Mouse (Mus musculus) heart, adult 2 months (tissue): ENCODE results near the gene Uevld. TPM values are rescaled to one million over a fixed set of nuclear protein-coding genes. Genes with fewer than 3 reads are reported as not detected.

Source experiments
- DNase-seq, 2 experiments: peaks; one replicate each; pipeline ENCODE4 v3.0.0; 2021
- H3K27ac ChIP-seq: fragments of 200-600 bp; 2 replicates; pipeline ENCODE4 v1.8.1; 2022
- H3K27me3 ChIP-seq: fragments of 200-500 bp; 2 replicates; pipeline ENCODE4 v1.6.1; 2012; ENCODE audit warnings: mild to moderate bottlenecking, low read length, inconsistent platforms, mixed read lengths; ENCODE audit not compliant: control insufficient read depth, insufficient read depth
- H3K36me3 ChIP-seq: fragments of 200-500 bp; 2 replicates; pipeline ENCODE4 v1.6.1; 2012; ENCODE audit warnings: low read length, inconsistent platforms; ENCODE audit not compliant: control insufficient read depth, insufficient read depth
- H3K4me1 ChIP-seq: fragments of 200-500 bp; 2 replicates; pipeline ENCODE4 v1.6.1; 2011; ENCODE audit warnings: low read length; ENCODE audit not compliant: control insufficient read depth, insufficient read depth
- H3K4me3 ChIP-seq: fragments of 200-600 bp; 2 replicates; pipeline ENCODE4 v1.8.1; 2022
- H3K79me2 ChIP-seq: fragments of 200-500 bp; replicated peaks from 2 replicates; pipeline ENCODE4 v1.6.1; 2012; ENCODE audit warnings: mild to moderate bottlenecking, inconsistent platforms, low read length, moderate library complexity, mixed read lengths; ENCODE audit not compliant: control insufficient read depth, insufficient read depth
- H3K9ac ChIP-seq: fragments of 200-500 bp; 2 replicates; pipeline ENCODE4 v1.6.1; 2012; ENCODE audit warnings: low read depth, mild to moderate bottlenecking, control low read depth, inconsistent platforms, low read length, mixed read lengths
- CTCF ChIP-seq: fragments of 200-600 bp; IDR thresholded peaks from 2 replicates; pipeline ENCODE4 v1.8.1; 2022; ENCODE audit warnings: antibody characterized with exemption, mild to moderate bottlenecking, moderate library complexity
- EP300 ChIP-seq: fragments of 200-500 bp; IDR thresholded peaks from 2 replicates; pipeline ENCODE4 v1.6.1; 2011; ENCODE audit warnings: low read depth, low read length, control low read depth; ENCODE audit not compliant: insufficient read depth
- POLR2A ChIP-seq: fragments of 200-500 bp; IDR thresholded peaks from 2 replicates; pipeline ENCODE4 v1.6.1; 2011; ENCODE audit warnings: mild to moderate bottlenecking, low read depth, low read length, control low read depth; ENCODE audit not compliant: insufficient read depth
- WGBS: fragments of 180-500 bp; shearing (Covaris S2); methylation state at CpG from one replicate; pipeline ENCODE4 v1.1.7; 2018; 5-methylcytosine and 5-hydroxymethylcytosine counted together
- intact Hi-C: fragments of 180-260 bp; cut with DNase I; formaldehyde crosslinking; loops from one replicate; pipeline ENCODE4 v1.15.1; 2025
- polyA plus RNA-seq: library from polyadenylated mRNA; depleted of rRNA; stranded (reverse); fragments of >200 nt; gene quantifications from 2 replicates; pipeline ENCODE4 v1.2.3, GENCODE M21; 2012; rRNA removed
- total RNA-seq, 2 experiments: library from RNA; stranded (reverse); gene quantifications; 2 replicates each; pipeline ENCODE4 v1.2.3; 2021

Uevld gene
- total and polyA plus RNA-seq, 3 experiments: 2.9 to 10.3 (median 9.0) TPM

GRCm38 (mm10) chr7:46880992-46881391 is 77.3 kb downstream of the Uevld start:
- no peaks in the 10 kb centered on the region for H3K4me1 ChIP-seq
- intact Hi-C loops: no loop called here
- H3K79me2 ChIP-seq: no peaks in the 10 kb centered on the region
- H3K4me3 ChIP-seq: no peak overlapping the region
- no peak overlapping the region for H3K27ac ChIP-seq
- no peak overlapping the region for H3K9ac ChIP-seq
- no peaks in the 10 kb centered on the region for H3K27me3 ChIP-seq
- no peaks in the 10 kb centered on the region for H3K36me3 ChIP-seq
- WGBS: 56% methylated on average over 2 of the region's 2 CpGs
- TF ChIP-seq EP300 (no peak), CTCF (no peak)
- no peak for DNase-seq

GRCm38 (mm10) chr7:46879851-46880250 is 78.5 kb downstream of the Uevld start:
- H3K36me3 ChIP-seq: no peaks in the 10 kb centered on the region
- no peak for DNase-seq
- no peak overlapping the region for H3K4me3 ChIP-seq
- no peak overlapping the region for H3K27ac ChIP-seq
- H3K79me2 ChIP-seq: no peaks in the 10 kb centered on the region
- TF ChIP-seq POLR2A (no peak), EP300 (no peak), CTCF (no peak)
- 92% methylated on average over 5 of the region's 5 CpGs for WGBS
- no peak overlapping the region for H3K9ac ChIP-seq
- intact Hi-C loops: no loop called here
- no peaks in the 10 kb centered on the region for H3K27me3 ChIP-seq
- H3K4me1 ChIP-seq: no peaks in the 10 kb centered on the region

- no peaks in the 10 kb centered on the region for H3K79me2 ChIP-seq
- no peaks in the 10 kb centered on the region for H3K27me3 ChIP-seq
- no peak overlapping the region for H3K27ac ChIP-seq
- intact Hi-C loops: no loop called here
- H3K9ac ChIP-seq: no peak overlapping the region
- H3K4me3 ChIP-seq: no peak overlapping the region
- DNase-seq: no peak
- no peaks in the 10 kb centered on the region for H3K4me1 ChIP-seq
- 64% methylated on average over 6 of the region's 6 CpGs for WGBS
- TF ChIP-seq POLR2A: no peak
- no peak for TF ChIP-seq EP300
- TF ChIP-seq CTCF: no peak
- no peaks in the 10 kb centered on the region for H3K36me3 ChIP-seq
These were observed 81.1 kb downstream of the Uevld start for GRCm38 (mm10) chr7:46877255-46877654.

- Histone ChIP-seq H3K27ac (no peak overlapping the region), H3K79me2 (no peaks in the 10 kb centered on the region), H3K36me3 (no peaks in the 10 kb centered on the region), H3K4me3 (no peak overlapping the region), H3K27me3 (no peaks in the 10 kb centered on the region), H3K9ac (no peak overlapping the region), H3K4me1 (no peaks in the 10 kb centered on the region)
- intact Hi-C loops: no loop called here
- 63% methylated on average over 4 of the region's 4 CpGs for WGBS
- no peak for DNase-seq
- TF ChIP-seq POLR2A (no peak), CTCF (no peak), EP300 (no peak)
These were observed 81.5 kb downstream of the Uevld start for GRCm38 (mm10) chr7:46876841-46877240.

Other genes starting within 250 kb of the Uevld start
- gene Saal1, start 247.8 kb downstream of the Uevld start, total RNA-seq: 1 to 10 TPM; 3.8 to 4.0 TPM
- 2.3 and 3.1 TPM in 2 replicates for gene Saal1, start 247.8 kb downstream of the Uevld start, polyA plus RNA-seq
- 1 to 10 TPM; 1.5 to 2.7 TPM for gene Saa3, start 242.8 kb downstream of the Uevld start, total RNA-seq
- gene Saa3, start 242.8 kb downstream of the Uevld start, polyA plus RNA-seq: 0.38 and 1.2 TPM in 2 replicates
- not detected for gene Saa4, start 225.9 kb downstream of the Uevld start, total RNA-seq
- gene Saa4, start 225.9 kb downstream of the Uevld start, polyA plus RNA-seq: not detected in 2 replicates
- not detected for gene Saa1, start 215.5 kb downstream of the Uevld start, total RNA-seq
- gene Saa1, start 215.5 kb downstream of the Uevld start, polyA plus RNA-seq: not detected in 2 replicates
- gene Saa2, start 206.7 kb downstream of the Uevld start, total RNA-seq: not detected
- gene Saa2, start 206.7 kb downstream of the Uevld start, polyA plus RNA-seq: not detected in 2 replicates
- 1 to 10 TPM; 7.5 to 9.2 TPM for gene Hps5, start 162.5 kb downstream of the Uevld start, total RNA-seq
- gene Hps5, start 162.5 kb downstream of the Uevld start, polyA plus RNA-seq: 5.2 and 8.4 TPM in 2 replicates
- gene Gtf2h1, start 162.4 kb downstream of the Uevld start, total RNA-seq: 10 to 100 TPM; 15.7 to 17.2 TPM
- gene Gtf2h1, start 162.4 kb downstream of the Uevld start, polyA plus RNA-seq: 4.8 and 8.9 TPM in 2 replicates
- gene Ldha, start 117.1 kb downstream of the Uevld start, total RNA-seq: 100 to 1,000 TPM; 738 to 741 TPM
- 674 and 1,134 TPM in 2 replicates for gene Ldha, start 117.1 kb downstream of the Uevld start, polyA plus RNA-seq
- gene Ldhc, start 97.3 kb downstream of the Uevld start, total RNA-seq: not detected
- 1.1 and 2.3 TPM in 2 replicates for gene Ldhc, start 97.3 kb downstream of the Uevld start, polyA plus RNA-seq
- 10 to 100 TPM; 56.5 to 62.5 TPM for gene Tsg101, start 38.6 kb downstream of the Uevld start, total RNA-seq
- 64.3 and 97.0 TPM in 2 replicates for gene Tsg101, start 38.6 kb downstream of the Uevld start, polyA plus RNA-seq
- not detected for gene Gm9999, start 25.1 kb upstream of the Uevld start, total RNA-seq
- 1.1 TPM in 1 of 2 replicates, not detected in the other for gene Gm9999, start 25.1 kb upstream of the Uevld start, polyA plus RNA-seq
- gene Spty2d1, start 49.9 kb upstream of the Uevld start, total RNA-seq: 1 to 10 TPM; 6.9 to 8.5 TPM
- 2.7 and 4.3 TPM in 2 replicates for gene Spty2d1, start 49.9 kb upstream of the Uevld start, polyA plus RNA-seq
- gene Tmem86a, start 92.1 kb upstream of the Uevld start, total RNA-seq: 10 to 100 TPM; 20.0 to 25.0 TPM
- gene Tmem86a, start 92.1 kb upstream of the Uevld start, polyA plus RNA-seq: 45.5 and 54.8 TPM in 2 replicates
- gene Ptpn5, start 175.2 kb upstream of the Uevld start, total RNA-seq: not detected
- not detected in 2 replicates for gene Ptpn5, start 175.2 kb upstream of the Uevld start, polyA plus RNA-seq
- not detected for gene Mrgpra6, start 246.4 kb upstream of the Uevld start, total RNA-seq
- 0.18 TPM in 1 of 2 replicates, not detected in the other for gene Mrgpra6, start 246.4 kb upstream of the Uevld start, polyA plus RNA-seq